Mouse (Mus musculus) heart, adult 2 months (tissue): Measurements from ENCODE around the gene Dip2c. TPM values are rescaled to one million over a fixed set of nuclear protein-coding genes. Genes with fewer than 3 reads are reported as not detected.
A peak's percentile ranks its signal among the peaks of the same experiment; 100 is the strongest.

Source experiments
- DNase-seq, 2 experiments: peaks; one replicate each; pipeline ENCODE4 v3.0.0; 2021
- H3K27ac ChIP-seq: fragments of 200-600 bp; 2 replicates; pipeline ENCODE4 v1.8.1; 2022
- H3K27me3 ChIP-seq: fragments of 200-500 bp; 2 replicates; pipeline ENCODE4 v1.6.1; 2012; ENCODE audit warnings: mild to moderate bottlenecking, low read length, inconsistent platforms, mixed read lengths; ENCODE audit not compliant: control insufficient read depth, insufficient read depth
- H3K36me3 ChIP-seq: fragments of 200-500 bp; 2 replicates; pipeline ENCODE4 v1.6.1; 2012; ENCODE audit warnings: low read length, inconsistent platforms; ENCODE audit not compliant: control insufficient read depth, insufficient read depth
- H3K4me1 ChIP-seq: fragments of 200-500 bp; 2 replicates; pipeline ENCODE4 v1.6.1; 2011; ENCODE audit warnings: low read length; ENCODE audit not compliant: control insufficient read depth, insufficient read depth
- H3K4me3 ChIP-seq: fragments of 200-600 bp; 2 replicates; pipeline ENCODE4 v1.8.1; 2022
- H3K79me2 ChIP-seq: fragments of 200-500 bp; replicated peaks from 2 replicates; pipeline ENCODE4 v1.6.1; 2012; ENCODE audit warnings: mild to moderate bottlenecking, inconsistent platforms, low read length, moderate library complexity, mixed read lengths; ENCODE audit not compliant: control insufficient read depth, insufficient read depth
- H3K9ac ChIP-seq: fragments of 200-500 bp; 2 replicates; pipeline ENCODE4 v1.6.1; 2012; ENCODE audit warnings: low read depth, mild to moderate bottlenecking, control low read depth, inconsistent platforms, low read length, mixed read lengths
- CTCF ChIP-seq: fragments of 200-600 bp; IDR thresholded peaks from 2 replicates; pipeline ENCODE4 v1.8.1; 2022; ENCODE audit warnings: antibody characterized with exemption, mild to moderate bottlenecking, moderate library complexity
- EP300 ChIP-seq: fragments of 200-500 bp; IDR thresholded peaks from 2 replicates; pipeline ENCODE4 v1.6.1; 2011; ENCODE audit warnings: low read depth, low read length, control low read depth; ENCODE audit not compliant: insufficient read depth
- POLR2A ChIP-seq: fragments of 200-500 bp; IDR thresholded peaks from 2 replicates; pipeline ENCODE4 v1.6.1; 2011; ENCODE audit warnings: mild to moderate bottlenecking, low read depth, low read length, control low read depth; ENCODE audit not compliant: insufficient read depth
- WGBS: fragments of 180-500 bp; shearing (Covaris S2); methylation state at CpG from one replicate; pipeline ENCODE4 v1.1.7; 2018; 5-methylcytosine and 5-hydroxymethylcytosine counted together
- intact Hi-C: fragments of 180-260 bp; cut with DNase I; formaldehyde crosslinking; loops from one replicate; pipeline ENCODE4 v1.15.1; 2025
- polyA plus RNA-seq: library from polyadenylated mRNA; depleted of rRNA; stranded (reverse); fragments of >200 nt; gene quantifications from 2 replicates; pipeline ENCODE4 v1.2.3, GENCODE M21; 2012
- total RNA-seq, 2 experiments: library from RNA; stranded (reverse); gene quantifications; 2 replicates each; pipeline ENCODE4 v1.2.3; 2021

Gene Dip2c
- total and polyA plus RNA-seq, 3 experiments: 19.1 to 43.7 (median 36.3) TPM

- 95% methylated on average over 1 of the region's 1 CpGs for WGBS
- H3K27ac ChIP-seq: no peak overlapping the region
- no peaks in the 10 kb centered on the region for H3K27me3 ChIP-seq
- no peaks in the 10 kb centered on the region for H3K79me2 ChIP-seq
- no peaks in the 10 kb centered on the region; the same call in 1 of the 2 replicates for H3K4me1 ChIP-seq
- no peak overlapping the region for H3K9ac ChIP-seq
- no peak for DNase-seq
- H3K4me3 ChIP-seq: no peak overlapping the region
- intact Hi-C loops: no loop called here
- TF ChIP-seq CTCF (no peak), POLR2A (no peak), EP300 (no peak)
- 0 out of 2 replicates have a peak, but pooled peaks cover 2% of the 10 kb centered on the region for H3K36me3 ChIP-seq
Measured at GRCm38 (mm10) chr13:9663593-9663992, 387.3 kb downstream of the Dip2c start.

DNA sequence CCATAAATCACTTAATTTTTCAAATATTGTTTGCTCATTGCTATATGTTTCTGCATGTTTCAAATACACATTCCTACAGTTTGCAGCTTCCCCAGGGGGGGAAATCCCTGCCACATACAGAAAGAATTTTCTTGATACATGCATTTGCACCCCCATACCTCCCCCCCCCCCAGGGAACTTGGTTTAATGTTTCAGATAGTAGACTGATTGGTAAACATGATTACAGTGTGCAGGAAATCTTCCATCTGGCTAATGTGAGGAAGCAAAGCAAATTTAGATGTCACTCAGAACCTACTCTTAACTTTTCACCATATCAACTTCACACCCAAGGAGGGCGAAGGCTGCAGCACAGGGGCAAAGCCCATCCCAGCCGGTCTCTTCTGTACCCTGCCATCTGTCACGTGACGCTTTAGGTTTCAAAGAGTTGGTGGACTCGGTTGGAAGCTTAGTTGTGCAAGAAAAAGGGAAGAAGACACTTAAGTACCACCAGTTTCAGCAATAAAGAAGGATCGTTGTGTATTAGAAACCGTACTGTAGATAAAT lies 391.7 kb downstream of the Dip2c start:
- no peak for DNase-seq
- H3K27ac ChIP-seq: no peak overlapping the region
- H3K9ac ChIP-seq: no peak overlapping the region
- 0 out of 2 replicates have a peak, but pooled peaks cover 2% of the 10 kb centered on the region for H3K36me3 ChIP-seq
- WGBS: 79% methylated on average over 7 of the region's 7 CpGs
- H3K79me2 ChIP-seq: no peaks in the 10 kb centered on the region
- no peak overlapping the region for H3K4me3 ChIP-seq
- intact Hi-C loops: no loop called here
- no peaks in the 10 kb centered on the region for H3K27me3 ChIP-seq
- TF ChIP-seq POLR2A (no peak), EP300 (no peak), CTCF (no peak)
- no peaks in the 10 kb centered on the region; the same call in none of the 2 replicates for H3K4me1 ChIP-seq

- no peak overlapping the region for H3K4me3 ChIP-seq
- no peaks in the 10 kb centered on the region for H3K27me3 ChIP-seq
- 0 out of 2 replicates have a peak, but pooled peaks cover 2% of the 10 kb centered on the region for H3K36me3 ChIP-seq
- TF ChIP-seq POLR2A (no peak), EP300 (no peak), CTCF (no peak)
- no peak for DNase-seq
- no peaks in the 10 kb centered on the region; the same call in none of the 2 replicates for H3K4me1 ChIP-seq
- no peak overlapping the region for H3K27ac ChIP-seq
- no peaks in the 10 kb centered on the region for H3K79me2 ChIP-seq
- intact Hi-C loops: no loop called here
- H3K9ac ChIP-seq: no peak overlapping the region
- WGBS: 89% methylated on average over 5 of the region's 5 CpGs
Measured at GRCm38 (mm10) chr13:9669246-9669645, 392.9 kb downstream of the Dip2c start.

GRCm38 (mm10) chr13:9674126-9674525 lies 397.8 kb downstream of the Dip2c start:
- TF ChIP-seq POLR2A: no peak
- TF ChIP-seq CTCF: no peak
- TF ChIP-seq EP300: no peak
- no peaks in the 10 kb centered on the region for H3K27me3 ChIP-seq
- no peak for DNase-seq
- H3K4me3 ChIP-seq: no peak overlapping the region
- H3K4me1 ChIP-seq: no peaks in the 10 kb centered on the region; the same call in 1 of the 2 replicates
- no peaks in the 10 kb centered on the region for H3K36me3 ChIP-seq
- H3K79me2 ChIP-seq: no peaks in the 10 kb centered on the region
- no peak overlapping the region for H3K27ac ChIP-seq
- 100% methylated on average over 1 of the region's 1 CpGs for WGBS
- intact Hi-C loops: no loop called here
- H3K9ac ChIP-seq: no peak overlapping the region

DNA sequence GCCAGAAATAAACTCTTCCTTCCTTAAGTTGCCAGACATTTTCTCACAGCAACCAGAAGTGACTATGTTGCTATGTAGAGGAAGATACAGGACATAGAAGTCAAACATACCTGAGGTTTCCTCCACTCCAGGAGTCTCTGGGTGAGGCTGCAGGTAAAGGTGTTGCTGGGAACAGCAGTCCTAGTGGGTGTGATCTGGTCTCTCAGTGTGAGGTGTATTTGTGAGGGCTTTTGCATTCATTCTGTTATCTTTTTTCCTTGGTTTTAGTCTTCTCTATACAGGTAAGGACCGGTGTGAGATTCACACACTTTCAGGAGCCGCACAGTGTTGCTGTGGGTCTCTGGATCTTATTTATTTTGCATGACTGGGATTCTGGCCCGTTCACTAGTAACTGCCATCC lies 405.2 kb downstream of the Dip2c start:
- no peak overlapping the region for H3K4me3 ChIP-seq
- H3K36me3 ChIP-seq: no peaks in the 10 kb centered on the region
- no peak overlapping the region for H3K27ac ChIP-seq
- WGBS: 100% methylated on average over 3 of the region's 3 CpGs
- no peaks in the 10 kb centered on the region for H3K27me3 ChIP-seq
- no peaks in the 10 kb centered on the region for H3K4me1 ChIP-seq
- intact Hi-C loops: loop anchor here (10.0 kb wide), 1 partner anchor 163 kb away; no protein-coding TSS in a partner anchor
- DNase-seq: no peak
- TF ChIP-seq CTCF (no peak), EP300 (no peak), POLR2A (no peak)
- no peak overlapping the region for H3K9ac ChIP-seq
- no peaks in the 10 kb centered on the region for H3K79me2 ChIP-seq

DNA sequence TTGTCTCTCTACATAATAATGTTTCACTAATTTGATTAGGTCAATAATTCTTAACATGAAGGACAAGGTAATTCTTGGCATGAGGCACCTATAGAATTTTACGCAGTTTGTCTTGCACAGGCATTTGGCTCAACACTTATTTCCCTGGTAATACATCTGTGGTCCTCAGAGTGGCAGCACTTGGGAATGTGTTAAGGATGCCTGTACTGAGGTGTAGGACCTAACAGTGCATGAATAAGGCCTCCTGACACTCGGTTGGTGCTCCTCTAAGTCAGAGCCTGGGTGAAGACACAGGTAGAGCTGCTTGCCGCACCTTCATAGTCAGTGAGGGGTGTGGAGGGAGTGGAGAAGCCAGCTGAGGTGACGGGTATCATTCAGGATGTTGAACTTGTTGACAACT lies 407.0 kb downstream of the Dip2c start:
- H3K9ac ChIP-seq: no peak overlapping the region

More for the DNA sequence above, 407.0 kb downstream of the Dip2c start:
- Histone ChIP-seq H3K27me3 (no peaks in the 10 kb centered on the region), H3K27ac (no peak overlapping the region), H3K4me3 (no peak overlapping the region), H3K36me3 (no peaks in the 10 kb centered on the region), H3K4me1 (no peaks in the 10 kb centered on the region), H3K79me2 (no peaks in the 10 kb centered on the region)
- TF ChIP-seq POLR2A (no peak), EP300 (no peak), CTCF (peak; percentile 40)
- intact Hi-C loops: loop anchor here (10.0 kb wide), 1 partner anchor 162 kb away; no protein-coding TSS in a partner anchor
- 90% methylated on average over 4 of the region's 4 CpGs for WGBS
- no peak for DNase-seq
